Comparison of ENCODE assay signal across 9 mouse cellular contexts in genomic region chr9:123849976-123850695, GRCm38 (mm10). TPM values are rescaled to one million over a fixed set of nuclear protein-coding genes. Genes with fewer than 3 reads are reported as not detected.
DNase-seq lines count a peak whose midpoint lies in the region; ATAC-seq and TF ChIP-seq lines count a peak whose summit lies in the region.
"Had no signal": no experiment of that assay in that cellular context is flagged by ENCODE, and none has a peak within 500 bp of the region (broad histone marks: within the 10 kb centered on the region; RNA-seq: fewer than 3 reads in every experiment).

No protein-coding gene starts in this region.

- no peak overlapping the region for H3K27ac ChIP-seq in kidney, postnatal 0 days
- H3K27ac ChIP-seq in MEL (ENCODE audit: control insufficient read depth, low read depth, low read length) = no peak overlapping the region
- no peak overlapping the region for H3K27ac ChIP-seq in embryonic facial prominence, embryonic 13.5 days
- H3K27ac ChIP-seq in limb, embryonic 10.5 days = no peak overlapping the region

- no peak for TF ChIP-seq EP300 in MEL (IDR thresholded peaks at IDR 0.05; ENCODE audit: low read depth in 1 of 2, low read length in 2 of 2)

- no peak for ATAC-seq in kidney, postnatal 0 days (replicated peaks; ENCODE audit: low FRiP score, low read depth)
- ATAC-seq in embryonic facial prominence, embryonic 13.5 days (ENCODE audit: insufficient number of reproducible peaks, insufficient read depth, low FRiP score, low TSS enrichment, low read depth) = no peak

- no peak for TF ChIP-seq RAD21 in MEL (IDR thresholded peaks at IDR 0.05; ENCODE audit: low read depth, low read length)

- no peak overlapping the region for H3K9ac ChIP-seq in kidney, postnatal 0 days (ENCODE audit: low read depth, low read length)
- no peak overlapping the region for H3K9ac ChIP-seq in MEL (ENCODE audit: control insufficient read depth, low read depth, low read length, poor library complexity, severe bottlenecking)
- no peak overlapping the region for H3K9ac ChIP-seq in embryonic facial prominence, embryonic 13.5 days

- TF ChIP-seq POLR2A in MEL (IDR thresholded peaks at IDR 0.05; ENCODE audit: control insufficient read depth in 1 of 2, insufficient read depth in 1 of 2, low read depth in 1 of 2, low read length in 2 of 2, poor library complexity in 1 of 2) = no peak

- 67% methylated on average over 2 of the region's 2 CpGs for WGBS in kidney, postnatal 0 days
- WGBS in embryonic facial prominence, embryonic 13.5 days = 54% methylated on average over 2 of the region's 2 CpGs
- 73% methylated on average over 2 of the region's 2 CpGs for WGBS in limb, embryonic 10.5 days

- no peaks in the 10 kb centered on the region for H3K4me1 ChIP-seq in kidney, postnatal 0 days (replicated peaks; ENCODE audit: insufficient read depth, low read length)
- peaks cover 4 to 21% of the 10 kb centered on the region in 2 experiments for H3K4me1 ChIP-seq in MEL (ENCODE audit: control insufficient read depth in 1 of 2, insufficient read depth in 2 of 2, low read length in 2 of 2)
- H3K4me1 ChIP-seq in embryonic facial prominence, embryonic 13.5 days = peaks cover 13% of the 10 kb centered on the region
- peaks cover 14% of the 10 kb centered on the region for H3K4me1 ChIP-seq in limb, embryonic 10.5 days

- no peaks in the 10 kb centered on the region for H3K9me3 ChIP-seq in kidney, postnatal 0 days (replicated peaks; ENCODE audit: low read length)
- H3K9me3 ChIP-seq in MEL (replicated peaks; ENCODE audit: insufficient read depth, low read length) = no peaks in the 10 kb centered on the region
- H3K9me3 ChIP-seq in embryonic facial prominence, embryonic 13.5 days = no peaks in the 10 kb centered on the region
- H3K9me3 ChIP-seq in limb, embryonic 10.5 days (replicated peaks) = no peaks in the 10 kb centered on the region

- H3K36me3 ChIP-seq in kidney, postnatal 0 days (ENCODE audit: insufficient read depth, low read length) = no peaks in the 10 kb centered on the region
- peaks cover 0 to 23% of the 10 kb centered on the region in 2 experiments; a peak in 2 of 4 replicates for H3K36me3 ChIP-seq in MEL (ENCODE audit: control insufficient read depth in 1 of 2, insufficient read depth in 2 of 2, low read length in 2 of 2)
- no peaks in the 10 kb centered on the region for H3K36me3 ChIP-seq in embryonic facial prominence, embryonic 13.5 days
- no peaks in the 10 kb centered on the region for H3K36me3 ChIP-seq in limb, embryonic 10.5 days

- no peaks in the 10 kb centered on the region for H3K27me3 ChIP-seq in kidney, postnatal 0 days (ENCODE audit: insufficient read depth, low read length)
- no peaks in the 10 kb centered on the region for H3K27me3 ChIP-seq in MEL (ENCODE audit: control insufficient read depth in 1 of 2, insufficient read depth in 2 of 2, low read length in 2 of 2)
- H3K27me3 ChIP-seq in embryonic facial prominence, embryonic 13.5 days = no peaks in the 10 kb centered on the region
- no peaks in the 10 kb centered on the region for H3K27me3 ChIP-seq in limb, embryonic 10.5 days (ENCODE audit: low read depth, poor library complexity, severe bottlenecking)

- peak overlapping the region; percentile 82 for H3K4me2 ChIP-seq in kidney, postnatal 0 days (ENCODE audit: low read length)
- H3K4me2 ChIP-seq in embryonic facial prominence, embryonic 13.5 days = peak overlapping the region; percentile 79

- intact Hi-C loops in gastrocnemius, postnatal 36 days (cut with DNase I) = no loop called here

- no peak for TF ChIP-seq CTCF in kidney, postnatal 0 days (IDR thresholded peaks at IDR 0.05; ENCODE audit: low read depth)
- no peak for TF ChIP-seq CTCF in MEL (IDR thresholded peaks at IDR 0.05 in 2 of 3, conservative IDR thresholded peaks at IDR 0.05 in 1 of 3; ENCODE audit: control insufficient read depth in 1 of 3, insufficient read depth in 1 of 3, low read depth in 2 of 3, low read length in 3 of 3, poor library complexity in 1 of 3, severe bottlenecking in 1 of 3)

- peaks cover 2% of the 10 kb centered on the region; the same call in 1 of the 2 replicates for H3K79me2 ChIP-seq in MEL (ENCODE audit: control insufficient read depth, insufficient read depth, low read length, poor library complexity)

- peak overlapping the region; percentile 70; the same call in 1 of the 2 replicates for H3K4me3 ChIP-seq in kidney, postnatal 0 days (replicated peaks; ENCODE audit: low read depth, low read length)
- no peak overlapping the region; a peak in 1 of 4 replicates for H3K4me3 ChIP-seq in MEL (ENCODE audit: control insufficient read depth in 1 of 2, insufficient read depth in 1 of 2, low read depth in 2 of 2, low read length in 2 of 2)
- H3K4me3 ChIP-seq in embryonic facial prominence, embryonic 13.5 days = peak overlapping the region; percentile 75
- peak overlapping the region; percentile 80; the same call in 1 of the 2 replicates for H3K4me3 ChIP-seq in limb, embryonic 10.5 days

- DNase-seq in kidney, postnatal 0 days (ENCODE audit: low spot score) = no peak
- no peak for DNase-seq in kidney, adult 8-10 months
- peak; percentile 32 for DNase-seq in MEL (ENCODE audit: low read depth, low spot score)
- DNase-seq in limb, embryonic 10.5 days (ENCODE audit: low spot score) = no peak
- DNase-seq in embryo, embryonic 10 days (ENCODE audit: low spot score) = no peak
- DNase-seq in gastrocnemius, postnatal 36 days = no peak
- DNase-seq in left cerebral cortex, adult 8-10 months (ENCODE audit: low spot score in 2 of 2) = no peak

TF ChIP-seq in MEL, 35 proteins besides CTCF, POLR2A, EP300 and RAD21:
- TF ChIP-seq CHD1 (IDR thresholded peaks at IDR 0.05; ENCODE audit: low read depth, low read length) = no peak
- TF ChIP-seq MAZ (IDR thresholded peaks at IDR 0.05; ENCODE audit: low read depth, low read length) = no peak
- TF ChIP-seq TCF12 (IDR thresholded peaks at IDR 0.05; ENCODE audit: low read depth, low read length) = no peak
- no peak for TF ChIP-seq NRF1 (IDR thresholded peaks at IDR 0.05; ENCODE audit: insufficient read depth, low read depth, low read length, poor library complexity, severe bottlenecking)

RNA-seq across cellular contexts. Expression of gene Fyco1, which starts 1.6 kb away (rescaled TPM):
- polyA plus RNA-seq in kidney, postnatal 0 days (2015; fragmentation: Nextera tagmentation; extraction: Ambion mirVana) = 5.3 and 6.0 TPM in 2 replicates
- 1.2 and 1.6 TPM in 2 replicates for total RNA-seq in MEL (2012; rRNA removed)
- 1 to 10 TPM in 1 of 2 experiments, not detected in 1; 2.7 TPM for polyA plus RNA-seq in MEL (2012; ENCODE audit: insufficient read depth in 1 of 2, insufficient read length in 2 of 2, low read depth in 1 of 2, low replicate concordance in 2 of 2, missing spikeins in 1 of 2)
- 15.2 and 17.4 TPM in 2 replicates for polyA plus RNA-seq in embryonic facial prominence, embryonic 13.5 days (2015; fragmentation: Nextera tagmentation; extraction: Ambion mirVana)
- polyA plus RNA-seq in limb, embryonic 10.5 days (2016; fragmentation: Nextera tagmentation; extraction: Ambion mirVana) = 8.4 and 10.6 TPM in 2 replicates
- total RNA-seq in gastrocnemius, postnatal 36 days (2021) = 100 to 1,000 TPM; 170 to 201 TPM
- 10 to 100 TPM; 29.5 to 36.6 (median 29.8) TPM for total RNA-seq in left cerebral cortex, adult 8-10 months (2022)

RNA-seq across cellular contexts. Expression of gene Xcr1, which starts 11.7 kb away (rescaled TPM):
- 0.04 and 0.05 TPM in 2 replicates for polyA plus RNA-seq in kidney, postnatal 0 days (2015; fragmentation: Nextera tagmentation; extraction: Ambion mirVana)
- not detected in 2 replicates for total RNA-seq in MEL (2012; rRNA removed)
- polyA plus RNA-seq in MEL (2012; ENCODE audit: insufficient read depth in 1 of 2, insufficient read length in 2 of 2, low read depth in 1 of 2, low replicate concordance in 2 of 2, missing spikeins in 1 of 2) = under 1 TPM in 1 of 2 experiments, not detected in 1; 0.01 TPM
- polyA plus RNA-seq in embryonic facial prominence, embryonic 13.5 days (2015; fragmentation: Nextera tagmentation; extraction: Ambion mirVana) = not detected in 2 replicates
- not detected in 2 replicates for polyA plus RNA-seq in limb, embryonic 10.5 days (2016; fragmentation: Nextera tagmentation; extraction: Ambion mirVana)
- total RNA-seq in gastrocnemius, postnatal 36 days (2021) = not detected
- not detected for total RNA-seq in left cerebral cortex, adult 8-10 months (2022)
- polyA plus RNA-seq: cerebellum, adult 2 months had no signal

RNA-seq across cellular contexts. Expression of gene Cxcr6, which starts 43.9 kb away (rescaled TPM):
- polyA plus RNA-seq in kidney, postnatal 0 days (2015; fragmentation: Nextera tagmentation; extraction: Ambion mirVana) = 0.17 and 0.18 TPM in 2 replicates
- total RNA-seq in MEL (2012; rRNA removed) = not detected in 2 replicates
- under 1 TPM in 1 of 2 experiments, not detected in 1; 0.04 TPM for polyA plus RNA-seq in MEL (2012; ENCODE audit: insufficient read depth in 1 of 2, insufficient read length in 2 of 2, low read depth in 1 of 2, low replicate concordance in 2 of 2, missing spikeins in 1 of 2)
- 0.31 and 0.45 TPM in 2 replicates for polyA plus RNA-seq in embryonic facial prominence, embryonic 13.5 days (2015; fragmentation: Nextera tagmentation; extraction: Ambion mirVana)
- polyA plus RNA-seq in limb, embryonic 10.5 days (2016; fragmentation: Nextera tagmentation; extraction: Ambion mirVana) = 0.15 and 0.19 TPM in 2 replicates
- not detected for total RNA-seq in gastrocnemius, postnatal 36 days (2021)
- not detected for total RNA-seq in left cerebral cortex, adult 8-10 months (2022)

Comparison
In these comparisons a context has a peak if more than half of its experiments do, and no peak if none do; other contexts are left out.
1. H3K4me3 ChIP-seq: peak in kidney, postnatal 0 days (single experiment), embryonic facial prominence, embryonic 13.5 days (single experiment) and limb, embryonic 10.5 days (single experiment); none in MEL (0 of 2).